Mouse (Mus musculus) hindbrain, postnatal 0 days (tissue): ENCODE data around the gene Slc44a5. TPM values are rescaled to one million over a fixed set of nuclear protein-coding genes. Genes with fewer than 3 reads are reported as not detected.
A peak's percentile ranks its signal among the peaks of the same experiment; 100 is the strongest.

ENCODE experiments used
- ATAC-seq: fragments of 200-750 bp; cut with Nextera tagmentation; 2 replicates; pipeline ENCODE4 v1.8.0; 2017; ENCODE audit warnings: mild to moderate bottlenecking, moderate TSS enrichment, moderate library complexity
- DNase-seq: peaks from one replicate; pipeline ENCODE4 v3.0.0-alpha.2; 2015; ENCODE audit warnings: low spot score
- H3K27ac ChIP-seq: fragments of 300-500 bp; sonication (generic); 2 replicates; pipeline ENCODE4 v1.5.1; 2014; ENCODE audit warnings: mild to moderate bottlenecking
- H3K27me3 ChIP-seq: fragments of 300-500 bp; sonication (generic); 2 replicates; pipeline ENCODE4 v1.6.1; 2014; ENCODE audit warnings: low read length, mixed read lengths; ENCODE audit not compliant: insufficient read depth
- H3K36me3 ChIP-seq: fragments of 300-500 bp; sonication (generic); 2 replicates; pipeline ENCODE4 v1.6.1; 2014; ENCODE audit warnings: low read length, mixed read lengths; ENCODE audit not compliant: insufficient read depth
- H3K4me1 ChIP-seq: fragments of 300-500 bp; sonication (generic); 2 replicates; pipeline ENCODE4 v1.6.1; 2014; ENCODE audit warnings: antibody characterized with exemption, low read length, mixed read lengths; ENCODE audit not compliant: insufficient read depth
- H3K4me2 ChIP-seq: fragments of 300-500 bp; sonication (generic); 2 replicates; pipeline ENCODE4 v1.6.1; 2014; ENCODE audit warnings: low read depth, mild to moderate bottlenecking, low read length, moderate library complexity, mixed read lengths
- H3K4me3 ChIP-seq: fragments of 300-500 bp; sonication (generic); 2 replicates; pipeline ENCODE4 v1.5.1; 2014; ENCODE audit warnings: low read length
- H3K9ac ChIP-seq: fragments of 300-500 bp; sonication (generic); replicated peaks from 2 replicates; pipeline ENCODE4 v1.6.1; 2014; ENCODE audit warnings: mild to moderate bottlenecking, low read length, moderate library complexity, mixed read lengths
- H3K9me3 ChIP-seq: fragments of 300-500 bp; sonication (generic); 2 replicates; pipeline ENCODE4 v1.6.1; 2016; ENCODE audit warnings: low read length, mixed read lengths
- CTCF ChIP-seq: IDR thresholded peaks from 2 replicates; pipeline ENCODE4 v1.5.1; 2016; ENCODE audit warnings: antibody characterized with exemption, control low read depth, low read depth
- WGBS: fragments of 180-500 bp; shearing (Covaris S2); extraction: QIAGEN DNeasy Blood & Tissue Kit; methylation state at CpG from one replicate; pipeline ENCODE4 v1.1.7; 2014; 5-methylcytosine and 5-hydroxymethylcytosine counted together
- polyA plus RNA-seq: library from polyadenylated mRNA; unstranded; fragments of >200 nt; fragmentation: Nextera tagmentation; extraction: Ambion mirVana; gene quantifications from 2 replicates; pipeline ENCODE4 v1.2.1, GENCODE M21; 2015
- total RNA-seq: library from RNA; depleted of rRNA; stranded (reverse); fragments of >200 nt; gene quantifications from 2 replicates; pipeline ENCODE4 v1.2.3, GENCODE M21; 2014

The Slc44a5 gene
- total and polyA plus RNA-seq, 2 experiments from 2014 or later, result 6.5 to 27.7 TPM

GRCm38 (mm10) chr3:154257312-154257711, 284.1 kb downstream of the Slc44a5 start:
- H3K9ac ChIP-seq, result no peak overlapping the region
- no peaks in the 10 kb centered on the region for H3K9me3 ChIP-seq
- H3K27me3 ChIP-seq, result no peaks in the 10 kb centered on the region
- ATAC-seq (no peak), DNase-seq (no peak)
- no peak for TF ChIP-seq CTCF
- no peaks in the 10 kb centered on the region for H3K36me3 ChIP-seq
- no peak overlapping the region for H3K4me2 ChIP-seq
- no peaks in the 10 kb centered on the region for H3K4me1 ChIP-seq
- no peak overlapping the region for H3K27ac ChIP-seq
- no peak overlapping the region for H3K4me3 ChIP-seq

- no peak for DNase-seq
- Histone ChIP-seq H3K9ac (no peak overlapping the region), H3K27ac (no peak overlapping the region), H3K4me1 (no peaks in the 10 kb centered on the region), H3K4me2 (no peak overlapping the region), H3K4me3 (no peak overlapping the region), H3K36me3 (no peaks in the 10 kb centered on the region), H3K27me3 (no peaks in the 10 kb centered on the region), H3K9me3 (no peaks in the 10 kb centered on the region)
- WGBS, result 81% methylated on average over 9 of the region's 9 CpGs
- TF ChIP-seq CTCF, result no peak
- ATAC-seq, result no peak
Measured at GRCm38 (mm10) chr3:154268313-154268712, 295.1 kb downstream of the Slc44a5 start.

GRCm38 (mm10) chr3:154269757-154270366, 296.6 kb downstream of the Slc44a5 start:
- Histone ChIP-seq H3K27me3 (no peaks in the 10 kb centered on the region), H3K9ac (no peak overlapping the region), H3K4me1 (no peaks in the 10 kb centered on the region), H3K27ac (no peak overlapping the region), H3K4me2 (peak overlapping the region; percentile 60), H3K36me3 (no peaks in the 10 kb centered on the region), H3K9me3 (no peaks in the 10 kb centered on the region), H3K4me3 (peak overlapping the region; percentile 23; the same call in 1 of the 2 replicates)
- ATAC-seq, result peak; percentile 89
- peak; percentile 84 for DNase-seq
- TF ChIP-seq CTCF, result peak; percentile 99
- WGBS, result 12% methylated on average over 19 of the region's 19 CpGs

- 87% methylated on average over 3 of the region's 3 CpGs for WGBS
- DNase-seq (no peak), ATAC-seq (no peak)
- no peak overlapping the region for H3K27ac ChIP-seq
- H3K9ac ChIP-seq, result no peak overlapping the region
- TF ChIP-seq CTCF, result no peak
- H3K4me2 ChIP-seq, result no peak overlapping the region
- H3K4me1 ChIP-seq, result no peaks in the 10 kb centered on the region
- no peaks in the 10 kb centered on the region for H3K27me3 ChIP-seq
- H3K4me3 ChIP-seq, result no peak overlapping the region
- H3K9me3 ChIP-seq, result no peaks in the 10 kb centered on the region
- no peaks in the 10 kb centered on the region for H3K36me3 ChIP-seq
Measured at GRCm38 (mm10) chr3:154274681-154275080, 301.4 kb downstream of the Slc44a5 start.

GRCm38 (mm10) chr3:154284260-154284659, 311.0 kb downstream of the Slc44a5 start:
- Histone ChIP-seq H3K9ac (no peak overlapping the region), H3K4me3 (no peak overlapping the region), H3K36me3 (no peaks in the 10 kb centered on the region), H3K9me3 (no peaks in the 10 kb centered on the region), H3K27me3 (no peaks in the 10 kb centered on the region), H3K4me2 (no peak overlapping the region), H3K27ac (no peak overlapping the region), H3K4me1 (no peaks in the 10 kb centered on the region)
- DNase-seq (no peak), ATAC-seq (no peak)
- WGBS, result 65% methylated on average over 3 of the region's 3 CpGs
- no peak for TF ChIP-seq CTCF

GRCm38 (mm10) chr3:154285351-154285750, 312.1 kb downstream of the Slc44a5 start:
- Histone ChIP-seq H3K27me3 (no peaks in the 10 kb centered on the region), H3K9me3 (no peaks in the 10 kb centered on the region), H3K4me3 (no peak overlapping the region), H3K36me3 (no peaks in the 10 kb centered on the region), H3K9ac (no peak overlapping the region), H3K4me2 (no peak overlapping the region), H3K4me1 (no peaks in the 10 kb centered on the region), H3K27ac (no peak overlapping the region)
- 69% methylated on average over 4 of the region's 4 CpGs for WGBS
- DNase-seq (no peak), ATAC-seq (no peak)
- TF ChIP-seq CTCF, result no peak

- ATAC-seq, result no peak
- TF ChIP-seq CTCF, result no peak
- DNase-seq, result no peak
- Histone ChIP-seq H3K4me3 (no peak overlapping the region), H3K36me3 (no peaks in the 10 kb centered on the region), H3K27ac (no peak overlapping the region), H3K27me3 (no peaks in the 10 kb centered on the region), H3K9me3 (no peaks in the 10 kb centered on the region), H3K9ac (no peak overlapping the region), H3K4me1 (no peaks in the 10 kb centered on the region), H3K4me2 (no peak overlapping the region)
- 94% methylated on average over 2 of the region's 2 CpGs for WGBS
Measured at GRCm38 (mm10) chr3:154287217-154287616, 314.0 kb downstream of the Slc44a5 start.
